Mouse (Mus musculus) liver, embryonic 16.5 days (tissue): ENCODE data around the gene Fry. TPM values are rescaled to one million over a fixed set of nuclear protein-coding genes. Genes with fewer than 3 reads are reported as not detected.

ENCODE experiments used
- ATAC-seq: fragments of 200-750 bp; cut with Nextera tagmentation; 2 replicates; pipeline ENCODE4 v1.8.0; 2017; ENCODE audit warnings: low read depth, mild to moderate bottlenecking, moderate number of reproducible peaks, moderate library complexity
- H3K27ac ChIP-seq: fragments of 300-500 bp; sonication (generic); 2 replicates; pipeline ENCODE4 v1.5.1; 2014; ENCODE audit warnings: mild to moderate bottlenecking, low read length
- H3K27me3 ChIP-seq: fragments of 300-500 bp; sonication (generic); 2 replicates; pipeline ENCODE4 v1.6.1; 2014; ENCODE audit warnings: low read depth, low read length, mixed read lengths; ENCODE audit not compliant: control insufficient read depth, insufficient read depth
- H3K36me3 ChIP-seq: fragments of 300-500 bp; sonication (generic); 2 replicates; pipeline ENCODE4 v1.6.1; 2014; ENCODE audit warnings: mild to moderate bottlenecking; ENCODE audit not compliant: control insufficient read depth, insufficient read depth
- H3K4me1 ChIP-seq: fragments of 300-500 bp; sonication (generic); 2 replicates; pipeline ENCODE4 v1.6.1; 2014; ENCODE audit warnings: low read depth, low read length, mixed read lengths; ENCODE audit not compliant: control insufficient read depth
- H3K4me2 ChIP-seq: fragments of 300-500 bp; sonication (generic); 2 replicates; pipeline ENCODE4 v1.6.1; 2014; ENCODE audit warnings: low read depth, low read length, mixed read lengths
- H3K4me3 ChIP-seq: fragments of 300-500 bp; sonication (generic); 2 replicates; pipeline ENCODE4 v1.5.1; 2014; ENCODE audit warnings: low read depth, mild to moderate bottlenecking, low read length
- H3K9ac ChIP-seq: fragments of 300-500 bp; sonication (generic); 2 replicates; pipeline ENCODE4 v1.6.1; 2014; ENCODE audit warnings: low read depth, low read length
- H3K9me3 ChIP-seq: fragments of 300-500 bp; sonication (generic); replicated peaks from 2 replicates; pipeline ENCODE4 v1.6.1; 2016; ENCODE audit warnings: low read length; ENCODE audit not compliant: control insufficient read depth
- WGBS: fragments of 180-500 bp; shearing (Covaris S2); extraction: QIAGEN DNeasy Blood & Tissue Kit; methylation state at CpG from one replicate; pipeline ENCODE4 v1.1.7; 2014; ENCODE audit not compliant: insufficient replicate concordance; 5-methylcytosine and 5-hydroxymethylcytosine counted together
- polyA plus RNA-seq: library from polyadenylated mRNA; unstranded; fragments of >200 nt; fragmentation: Nextera tagmentation; extraction: Ambion mirVana; gene quantifications from 2 replicates; pipeline ENCODE4 v1.2.1, GENCODE M21; 2015

Gene Fry
- polyA plus RNA-seq, 1 experiment from 2014 or later, result 2.7 TPM

DNA sequence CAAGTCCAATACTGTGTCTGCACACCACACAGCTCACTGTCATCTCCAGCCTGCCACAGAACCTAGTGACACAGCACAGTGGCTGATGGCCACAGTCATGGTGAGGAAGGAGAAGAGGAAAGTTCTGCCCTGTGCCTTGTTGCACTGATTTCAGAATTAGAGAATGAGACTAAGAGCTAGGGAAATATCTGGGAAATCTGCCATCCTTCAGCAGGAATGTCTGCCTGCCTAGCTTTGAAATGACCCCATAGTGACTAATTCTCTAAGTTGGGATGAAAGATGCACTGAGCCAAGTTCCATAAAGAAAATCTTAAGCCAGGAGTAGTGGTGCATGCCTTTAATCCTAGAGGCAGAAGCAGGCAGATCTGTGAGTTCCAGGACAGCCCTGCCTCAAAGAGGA is 334.2 kb downstream of the Fry start:
- Histone ChIP-seq H3K9ac (no peak overlapping the region), H3K4me2 (no peak overlapping the region), H3K27ac (no peak overlapping the region), H3K9me3 (peaks cover 10% of the 10 kb centered on the region), H3K36me3 (peaks cover 4% of the 10 kb centered on the region; the same call in 1 of the 2 replicates), H3K27me3 (no peaks in the 10 kb centered on the region), H3K4me3 (no peak overlapping the region), H3K4me1 (no peaks in the 10 kb centered on the region)
- ATAC-seq, result no peak

- no peak for ATAC-seq
- no peak overlapping the region for H3K27ac ChIP-seq
- no peaks in the 10 kb centered on the region for H3K4me1 ChIP-seq
- peaks cover 10% of the 10 kb centered on the region for H3K9me3 ChIP-seq
- no peaks in the 10 kb centered on the region for H3K27me3 ChIP-seq
- H3K9ac ChIP-seq, result no peak overlapping the region
- H3K4me2 ChIP-seq, result no peak overlapping the region
- 74% methylated on average over 4 of the region's 4 CpGs for WGBS
- H3K4me3 ChIP-seq, result no peak overlapping the region
- H3K36me3 ChIP-seq, result peaks cover 4% of the 10 kb centered on the region; the same call in 1 of the 2 replicates
Observed at GRCm38 (mm10) chr5:150453490-150453889, 335.0 kb downstream of the Fry start.

GRCm38 (mm10) chr5:150457165-150457903 is 338.9 kb downstream of the Fry start:
- Histone ChIP-seq H3K9me3 (peaks cover 7% of the 10 kb centered on the region), H3K4me2 (no peak overlapping the region), H3K4me1 (no peaks in the 10 kb centered on the region), H3K4me3 (no peak overlapping the region), H3K9ac (no peak overlapping the region), H3K27ac (no peak overlapping the region), H3K36me3 (peaks cover 2% of the 10 kb centered on the region; the same call in 1 of the 2 replicates), H3K27me3 (no peaks in the 10 kb centered on the region)
- no peak for ATAC-seq
- WGBS, result 73% methylated on average over 17 of the region's 17 CpGs

DNA sequence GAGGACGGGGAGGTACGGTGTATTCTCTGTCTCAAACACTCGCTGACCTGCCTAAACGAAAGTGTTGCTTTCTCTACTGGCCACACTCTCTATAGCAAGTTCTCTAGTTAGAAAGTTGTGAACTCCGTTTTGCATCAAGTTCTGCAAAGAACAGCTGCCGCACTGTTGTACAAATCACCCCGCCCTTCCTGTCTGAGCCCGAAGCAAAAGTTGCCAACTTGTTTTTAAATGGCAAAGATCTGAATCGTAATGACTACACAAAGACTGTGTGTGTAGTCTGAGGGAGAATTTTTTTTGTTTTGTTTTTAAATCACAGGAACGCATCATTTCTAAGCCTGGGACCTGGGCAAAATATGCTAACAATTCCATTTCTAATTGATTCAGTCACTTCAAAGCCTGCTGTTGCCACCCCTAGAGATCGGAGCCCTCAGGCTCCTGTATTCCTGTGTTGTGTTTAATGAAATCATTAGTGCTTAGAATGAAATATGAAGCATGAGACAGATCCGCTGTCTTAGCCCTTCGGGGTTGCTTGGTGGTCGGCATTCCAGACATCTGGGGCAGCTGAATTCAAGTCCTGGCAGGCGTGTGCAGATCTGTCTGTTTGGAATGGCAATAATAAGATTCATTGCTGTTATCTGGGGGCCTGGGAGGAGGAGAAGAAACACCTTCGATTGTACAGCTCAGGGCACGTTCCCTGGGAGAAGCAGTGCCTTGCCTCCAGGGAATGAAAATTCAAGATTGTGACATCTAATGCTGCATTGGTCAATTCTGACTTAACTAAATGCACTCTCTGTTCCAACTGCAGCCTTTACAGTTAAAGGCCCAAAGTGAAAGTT is 339.7 kb downstream of the Fry start:
- 64% methylated on average over 17 of the region's 17 CpGs for WGBS
- no peak overlapping the region for H3K9ac ChIP-seq
- H3K36me3 ChIP-seq, result no peaks in the 10 kb centered on the region; the same call in 1 of the 2 replicates
- no peak overlapping the region for H3K27ac ChIP-seq
- ATAC-seq, result no peak
- H3K4me1 ChIP-seq, result no peaks in the 10 kb centered on the region
- no peak overlapping the region for H3K4me2 ChIP-seq
- H3K4me3 ChIP-seq, result no peak overlapping the region
- H3K27me3 ChIP-seq, result no peaks in the 10 kb centered on the region
- H3K9me3 ChIP-seq, result peaks cover 4% of the 10 kb centered on the region; the same call in 1 of the 2 replicates

DNA sequence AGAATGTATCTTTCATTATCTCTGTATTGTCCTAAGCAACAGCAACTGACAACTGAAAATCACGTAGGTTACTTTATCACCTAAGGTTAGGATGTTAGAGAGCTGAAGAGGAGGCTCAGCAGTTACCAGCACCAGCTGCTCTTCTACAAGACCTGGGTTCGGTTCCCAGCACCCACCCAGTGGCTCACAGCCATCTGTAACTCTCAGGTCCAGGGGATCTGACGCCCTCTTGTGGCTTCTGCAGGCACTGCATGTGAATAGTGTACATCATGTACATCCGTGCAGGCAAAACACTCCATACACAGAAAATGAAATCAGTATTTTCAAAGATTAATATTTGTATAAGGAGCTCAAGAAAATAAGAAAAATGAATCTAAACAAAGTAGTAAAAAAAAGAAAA is 341.4 kb downstream of the Fry start:
- H3K4me3 ChIP-seq, result no peak overlapping the region
- 63% methylated on average over 4 of the region's 4 CpGs for WGBS
- H3K36me3 ChIP-seq, result no peaks in the 10 kb centered on the region
- H3K27me3 ChIP-seq, result no peaks in the 10 kb centered on the region
- H3K4me1 ChIP-seq, result no peaks in the 10 kb centered on the region
- H3K27ac ChIP-seq, result no peak overlapping the region
- ATAC-seq, result no peak
- no peaks in the 10 kb centered on the region for H3K9me3 ChIP-seq
- no peak overlapping the region for H3K9ac ChIP-seq
- no peak overlapping the region for H3K4me2 ChIP-seq

GRCm38 (mm10) chr5:150464721-150465120 is 346.3 kb downstream of the Fry start:
- H3K4me1 ChIP-seq, result no peaks in the 10 kb centered on the region; the same call in 1 of the 2 replicates
- H3K27ac ChIP-seq, result no peak overlapping the region
- no peak overlapping the region for H3K4me2 ChIP-seq
- ATAC-seq, result no peak
- no peaks in the 10 kb centered on the region for H3K27me3 ChIP-seq
- no peak overlapping the region for H3K9ac ChIP-seq
- 48% methylated on average over 3 of the region's 3 CpGs for WGBS
- no peak overlapping the region for H3K4me3 ChIP-seq
- no peaks in the 10 kb centered on the region for H3K36me3 ChIP-seq
- H3K9me3 ChIP-seq, result no peaks in the 10 kb centered on the region

DNA sequence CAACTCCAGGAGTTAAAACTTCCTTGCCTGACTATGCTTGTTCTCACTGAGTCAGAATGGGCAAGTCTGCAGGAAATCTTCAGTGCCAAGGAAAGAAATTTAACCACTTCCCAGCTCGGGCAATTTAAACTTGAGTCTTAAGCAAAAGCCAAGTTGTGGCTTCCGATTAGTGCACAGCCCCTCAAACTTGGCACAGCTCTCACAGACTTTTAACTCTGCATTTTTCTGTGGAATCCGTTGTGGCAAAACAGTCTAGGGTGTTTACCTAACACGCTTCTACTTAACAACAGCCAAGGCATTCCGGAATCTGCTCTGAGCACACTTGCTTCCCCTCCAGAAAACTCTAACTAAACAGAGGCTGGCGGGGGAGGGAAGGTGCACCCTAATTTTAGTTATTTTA is 346.8 kb downstream of the Fry start:
- Histone ChIP-seq H3K27ac (no peak overlapping the region), H3K4me1 (no peaks in the 10 kb centered on the region; the same call in 1 of the 2 replicates), H3K9ac (no peak overlapping the region), H3K9me3 (no peaks in the 10 kb centered on the region), H3K4me2 (no peak overlapping the region), H3K4me3 (no peak overlapping the region), H3K27me3 (no peaks in the 10 kb centered on the region), H3K36me3 (no peaks in the 10 kb centered on the region)
- ATAC-seq, result no peak
- 53% methylated on average over 6 of the region's 6 CpGs for WGBS

GRCm38 (mm10) chr5:150466132-150466531 is 347.7 kb downstream of the Fry start:
- H3K27ac ChIP-seq, result no peak overlapping the region
- H3K9ac ChIP-seq, result no peak overlapping the region
- no peaks in the 10 kb centered on the region for H3K27me3 ChIP-seq
- no peak overlapping the region for H3K4me3 ChIP-seq
- H3K9me3 ChIP-seq, result no peaks in the 10 kb centered on the region
- WGBS, result 56% methylated on average over 12 of the region's 12 CpGs
- H3K36me3 ChIP-seq, result no peaks in the 10 kb centered on the region
- H3K4me2 ChIP-seq, result no peak overlapping the region
- ATAC-seq, result peak; percentile 71
- no peaks in the 10 kb centered on the region; the same call in 1 of the 2 replicates for H3K4me1 ChIP-seq

DNA sequence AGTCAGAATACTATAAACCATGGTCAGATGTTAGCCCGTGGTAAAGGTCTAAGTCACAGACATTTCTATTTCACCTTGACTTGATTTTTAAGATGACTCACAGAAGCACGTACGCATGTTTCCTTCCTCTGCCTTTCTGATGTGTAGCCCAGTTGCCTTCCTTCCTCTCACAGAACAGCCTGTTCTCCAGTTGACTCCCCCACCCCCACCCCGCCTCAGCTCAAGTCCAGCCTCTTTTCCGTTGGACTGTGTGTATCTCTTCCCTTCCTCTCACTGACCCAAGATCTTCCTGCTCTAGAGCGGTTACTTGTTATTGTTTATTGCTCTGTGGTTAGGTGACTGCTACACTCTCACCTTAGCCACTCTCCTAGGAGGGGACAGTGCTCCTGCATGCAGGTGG is 350.0 kb downstream of the Fry start:
- Histone ChIP-seq H3K4me1 (no peaks in the 10 kb centered on the region; the same call in 1 of the 2 replicates), H3K36me3 (peaks cover 2% of the 10 kb centered on the region; the same call in 1 of the 2 replicates), H3K9ac (no peak overlapping the region), H3K4me2 (no peak overlapping the region), H3K9me3 (no peaks in the 10 kb centered on the region), H3K4me3 (no peak overlapping the region), H3K27me3 (no peaks in the 10 kb centered on the region), H3K27ac (no peak overlapping the region)
- WGBS, result 17% methylated on average over 6 of the region's 6 CpGs
- peak; percentile 56 for ATAC-seq
